Mouse (Mus musculus) kidney, adult 2 months (tissue): ENCODE measurements around the gene Hist1h3i. TPM values are rescaled to one million over a fixed set of nuclear protein-coding genes. Genes with fewer than 3 reads are reported as not detected.
"Not testable (repeated sequence)": the region's sequence is repeated elsewhere in the genome, so short reads cannot be mapped to it uniquely, and the experiment has no call there.

Experiments used
- DNase-seq: peaks from one replicate; pipeline ENCODE4 v3.0.0; 2021
- H3K27ac ChIP-seq: fragments of 200-500 bp; 2 replicates; pipeline ENCODE4 v1.5.1; 2012; ENCODE audit warnings: low read depth, low read length, control low read depth, inconsistent platforms; ENCODE audit not compliant: insufficient read depth
- H3K27me3 ChIP-seq: fragments of 200-500 bp; replicated peaks from 2 replicates; pipeline ENCODE4 v1.6.1; 2012; ENCODE audit warnings: mild to moderate bottlenecking, moderate library complexity, low read length, inconsistent platforms; ENCODE audit not compliant: control insufficient read depth, insufficient read depth
- H3K36me3 ChIP-seq: fragments of 200-500 bp; 2 replicates; pipeline ENCODE4 v1.6.1; 2012; ENCODE audit warnings: mild to moderate bottlenecking, moderate library complexity, low read length, inconsistent platforms; ENCODE audit not compliant: control insufficient read depth, insufficient read depth
- H3K4me1 ChIP-seq: fragments of 200-500 bp; 2 replicates; pipeline ENCODE4 v1.6.1; 2011; ENCODE audit warnings: low read length; ENCODE audit not compliant: control insufficient read depth, insufficient read depth
- H3K4me3 ChIP-seq: fragments of 200-500 bp; 2 replicates; pipeline ENCODE4 v1.5.1; 2011; ENCODE audit warnings: mild to moderate bottlenecking, low read depth, low read length, control low read depth; ENCODE audit not compliant: insufficient read depth
- CTCF ChIP-seq: fragments of 200-500 bp; conservative IDR thresholded peaks from 2 replicates; pipeline ENCODE4 v1.5.1; 2011; ENCODE audit warnings: low read depth, mild to moderate bottlenecking, control low read depth, low read length, moderate library complexity, mixed read lengths; ENCODE audit not compliant: insufficient read depth, insufficient read length
- POLR2A ChIP-seq: fragments of 200-500 bp; IDR thresholded peaks from one replicate; pipeline ENCODE4 v1.6.1; 2011; ENCODE audit warnings: low read depth, low read length, control low read depth
- WGBS: fragments of 180-500 bp; shearing (Covaris S2); methylation state at CpG from one replicate; pipeline ENCODE4 v1.1.7; 2018; 5-methylcytosine and 5-hydroxymethylcytosine counted together
- polyA plus RNA-seq: library from polyadenylated mRNA; depleted of rRNA; stranded (reverse); fragments of >200 nt; gene quantifications from 2 replicates; pipeline ENCODE4 v1.2.3, GENCODE M21; 2012

The Hist1h3i gene
- polyA plus RNA-seq, 1 experiment = 1.1 TPM

DNA sequence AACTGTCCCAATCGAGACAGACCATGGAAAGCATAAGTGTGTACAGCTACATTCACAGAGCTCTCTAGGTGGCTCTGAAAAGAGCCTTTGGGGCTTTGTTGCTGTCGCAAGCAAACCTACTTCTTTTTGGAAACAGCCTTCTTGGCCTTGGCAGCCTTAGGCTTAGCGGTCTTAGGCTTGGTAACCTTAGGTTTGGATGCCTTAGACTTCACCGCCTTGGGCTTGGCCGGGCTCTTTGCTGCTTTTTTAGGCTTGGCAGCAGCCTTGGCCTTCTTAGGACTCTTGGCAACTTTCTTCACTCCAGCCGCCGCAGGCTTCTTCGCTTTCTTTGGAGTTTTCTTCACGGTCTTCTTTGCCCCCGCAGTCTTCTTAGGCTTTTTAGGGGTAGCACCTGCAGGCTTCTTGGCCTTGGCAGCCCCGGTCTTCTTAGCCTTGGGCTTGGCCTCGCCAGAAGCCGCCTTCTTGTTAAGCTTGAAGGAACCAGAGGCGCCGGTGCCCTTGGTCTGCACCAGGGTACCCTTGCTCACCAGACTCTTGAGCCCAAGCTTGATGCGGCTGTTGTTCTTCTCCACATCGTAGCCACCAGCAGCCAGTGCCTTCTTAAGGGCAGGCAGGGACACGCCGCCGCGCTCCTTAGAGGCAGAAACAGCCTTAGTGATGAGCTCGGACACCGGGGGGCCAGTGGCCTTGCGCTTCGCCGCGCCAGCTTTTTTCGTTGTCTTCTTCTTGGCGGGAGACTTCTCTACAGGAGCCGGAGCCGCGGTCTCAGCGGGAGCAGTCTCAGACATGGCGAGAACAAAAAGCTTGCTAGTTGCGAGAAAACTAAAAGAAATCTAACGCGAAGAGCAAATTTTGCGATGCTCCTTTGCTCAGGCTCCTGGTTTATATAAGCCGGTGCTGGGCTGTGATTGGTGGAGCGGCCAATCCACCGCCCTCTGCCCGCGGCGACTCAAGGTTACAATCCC lies 3.1 kb downstream of the Hist1h3i start, which contains the start of gene Hist1h1b:
Gene Hist1h1b (minus strand): TSS at position 859 of the 965 bp plus-strand sequence.
- peak within 1 kb of the TSS; percentile 58 for H3K4me3 ChIP-seq
- no peaks in the 10 kb centered on the region for H3K36me3 ChIP-seq
- no peak within 1 kb of the TSS for H3K27ac ChIP-seq
- H3K27me3 ChIP-seq = no peaks in the 10 kb centered on the region; the same call in none of the 2 replicates
- no peaks in the 10 kb centered on the region; the same call in 1 of the 2 replicates for H3K4me1 ChIP-seq
- TF ChIP-seq CTCF = no peak
- TF ChIP-seq POLR2A = no peak
- DNase-seq = peak; percentile 32
- WGBS = 1% methylated on average over 44 of the region's 44 CpGs

DNA sequence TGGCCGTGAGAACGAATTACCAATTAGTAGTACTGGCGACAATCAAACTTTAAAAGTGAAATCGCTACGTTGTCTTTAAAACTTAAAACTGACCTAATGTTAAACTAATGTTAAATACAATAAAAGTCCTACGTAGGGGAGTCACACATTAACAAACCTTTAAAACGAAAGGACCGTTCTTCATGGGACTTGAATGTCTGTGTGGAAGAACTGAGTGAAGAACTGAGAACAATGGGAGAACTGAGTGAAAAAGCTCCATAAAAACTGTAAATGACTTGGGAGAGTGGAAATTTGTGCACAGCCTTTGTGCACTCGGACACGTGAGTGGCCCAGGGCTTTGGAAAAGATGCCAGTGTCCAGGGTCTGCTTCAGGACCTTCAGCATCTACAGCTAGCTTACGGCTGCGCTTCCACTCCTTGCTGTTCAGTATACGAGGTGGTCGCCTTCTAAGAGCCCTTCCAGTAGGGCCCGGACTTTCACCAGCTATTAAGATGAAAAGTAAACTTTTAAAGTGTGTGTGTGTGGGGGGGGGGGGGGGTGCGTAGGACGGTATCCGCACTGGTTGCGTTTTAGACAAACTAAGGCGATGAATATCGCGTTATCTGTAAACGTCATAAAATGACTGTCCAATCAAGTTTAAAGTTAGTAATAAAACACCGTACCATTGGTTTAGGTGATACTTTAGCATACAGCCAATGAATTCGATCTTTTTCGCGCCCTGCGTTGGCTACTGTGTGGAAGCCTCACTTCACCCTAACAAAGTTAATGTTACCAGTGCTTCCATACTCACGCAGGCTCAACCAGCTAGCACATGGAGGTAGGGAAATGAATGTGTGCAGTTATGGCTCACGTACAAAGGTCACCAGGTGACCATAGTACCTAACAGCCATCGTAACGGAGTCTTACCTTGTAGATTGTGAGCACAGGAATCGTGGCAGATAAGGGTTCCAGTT lies 4.1 kb downstream of the Hist1h3i start:
- WGBS = 2% methylated on average over 33 of the region's 33 CpGs
- TF ChIP-seq CTCF (no peak), POLR2A (no peak)
- no peaks in the 10 kb centered on the region; the same call in 1 of the 2 replicates for H3K4me1 ChIP-seq
- H3K4me3 ChIP-seq = peak overlapping the region; percentile 58
- peak; percentile 79 for DNase-seq
- H3K27me3 ChIP-seq = no peaks in the 10 kb centered on the region; the same call in none of the 2 replicates
- no peaks in the 10 kb centered on the region for H3K36me3 ChIP-seq
- no peak overlapping the region; the same call in 1 of the 2 replicates for H3K27ac ChIP-seq

DNA sequence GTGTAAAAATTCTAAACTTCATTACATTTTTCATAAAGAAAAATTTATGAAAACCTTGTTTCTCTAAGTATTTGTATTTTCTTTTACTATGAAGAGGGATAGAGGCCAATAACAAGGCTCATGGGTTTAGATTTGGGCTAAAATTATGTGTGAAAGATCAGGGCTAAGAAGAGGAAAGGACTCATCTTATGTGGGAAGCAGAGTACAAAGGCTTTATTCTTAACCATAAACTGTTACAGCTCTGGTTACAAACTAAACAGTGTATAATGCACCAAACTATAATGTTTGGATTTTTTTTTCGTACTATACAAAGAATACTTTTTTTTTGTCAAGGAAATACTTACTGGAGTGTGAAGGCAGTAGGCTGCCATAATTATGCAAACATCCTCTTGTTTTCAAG lies 27.5 kb downstream of the Hist1h3i start:
- DNase-seq = no peak
- no peaks in the 10 kb centered on the region for H3K36me3 ChIP-seq
- H3K4me3 ChIP-seq = no peak overlapping the region
- H3K27me3 ChIP-seq = 0 out of 2 replicates have a peak, but pooled peaks cover 1% of the 10 kb centered on the region
- H3K4me1 ChIP-seq = no peaks in the 10 kb centered on the region
- no peak overlapping the region for H3K27ac ChIP-seq
- TF ChIP-seq POLR2A (no peak), CTCF (no peak)
- 80% methylated on average over 1 of the region's 1 CpGs for WGBS

DNA sequence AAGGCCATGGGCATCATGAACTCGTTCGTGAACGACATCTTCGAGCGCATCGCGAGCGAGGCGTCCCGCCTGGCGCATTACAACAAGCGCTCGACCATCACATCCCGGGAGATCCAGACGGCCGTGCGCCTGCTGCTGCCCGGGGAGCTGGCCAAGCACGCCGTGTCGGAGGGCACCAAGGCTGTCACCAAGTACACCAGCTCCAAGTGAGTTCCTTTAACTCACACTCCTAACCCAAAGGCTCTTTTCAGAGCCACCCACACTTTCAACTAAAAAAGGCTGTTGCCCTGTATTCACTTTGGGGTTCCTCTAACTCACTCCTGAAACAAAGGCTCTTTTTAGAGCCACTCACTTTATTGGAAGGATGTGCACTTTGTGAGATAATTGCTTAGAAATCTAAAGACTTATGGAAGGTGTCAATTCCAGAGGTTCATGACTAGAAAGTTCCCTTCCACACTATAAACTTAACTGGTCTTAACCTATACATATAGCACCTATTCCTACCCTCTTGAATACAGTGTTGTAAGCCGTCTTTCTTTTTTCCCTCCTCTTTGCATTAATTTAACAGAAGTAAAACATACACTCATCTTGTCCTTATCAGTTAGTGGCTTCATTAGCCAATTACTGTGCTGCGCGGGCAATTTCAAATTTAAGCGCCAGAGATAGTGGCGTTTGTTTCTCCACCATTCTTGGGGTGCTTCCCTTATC lies 28.7 kb downstream of the Hist1h3i start:
- WGBS = 2% methylated on average over 26 of the region's 26 CpGs
- not testable (repeated sequence) for H3K27ac ChIP-seq, H3K36me3 ChIP-seq, H3K27me3 ChIP-seq, H3K4me1 ChIP-seq, H3K4me3 ChIP-seq
- peak; percentile 16 for DNase-seq

DNA sequence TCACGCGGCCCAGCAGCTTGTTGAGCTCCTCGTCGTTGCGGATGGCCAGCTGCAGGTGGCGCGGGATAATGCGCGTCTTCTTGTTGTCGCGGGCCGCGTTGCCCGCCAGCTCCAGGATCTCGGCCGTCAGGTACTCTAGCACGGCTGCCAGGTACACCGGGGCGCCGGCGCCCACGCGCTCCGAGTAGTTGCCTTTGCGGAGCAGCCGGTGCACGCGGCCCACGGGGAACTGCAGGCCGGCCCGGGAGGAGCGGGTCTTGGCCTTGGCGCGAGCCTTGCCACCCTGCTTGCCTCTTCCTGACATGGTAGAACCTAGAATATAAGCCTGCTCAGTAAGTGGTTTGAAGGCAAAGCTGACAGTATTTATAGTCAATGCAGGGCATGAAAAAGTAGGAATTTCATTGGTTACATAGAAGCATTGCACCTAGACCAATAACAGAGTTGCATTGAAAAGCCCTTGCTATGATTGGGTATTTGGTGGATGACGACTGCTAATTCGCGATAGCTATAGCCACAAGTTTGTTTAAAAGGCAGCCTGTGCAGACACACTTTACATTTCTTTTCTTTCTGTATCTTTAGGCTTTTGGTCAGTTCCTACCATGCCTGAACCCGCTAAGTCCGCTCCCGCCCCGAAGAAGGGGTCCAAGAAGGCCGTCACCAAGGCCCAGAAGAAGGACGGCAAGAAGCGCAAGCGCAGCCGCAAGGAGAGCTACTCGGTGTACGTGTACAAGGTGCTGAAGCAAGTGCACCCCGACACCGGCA lies 29.5 kb downstream of the Hist1h3i start, which contains the start of the genes Hist1h2ak and Hist1h2bn:
Gene Hist1h2ak (minus strand): TSS at position 304 of the 762 bp plus-strand sequence.
Gene Hist1h2bn (plus strand): TSS at position 600 of the 762 bp plus-strand sequence.
- not testable (repeated sequence) for H3K36me3 ChIP-seq, H3K27me3 ChIP-seq, H3K4me1 ChIP-seq
- H3K27ac ChIP-seq = peak within 1 kb of the TSS; percentile 90
- WGBS = 3% methylated on average over 48 of the region's 50 CpGs
- DNase-seq = peak; percentile 86
- peak within 1 kb of the TSS; percentile 90 for H3K4me3 ChIP-seq

DNA sequence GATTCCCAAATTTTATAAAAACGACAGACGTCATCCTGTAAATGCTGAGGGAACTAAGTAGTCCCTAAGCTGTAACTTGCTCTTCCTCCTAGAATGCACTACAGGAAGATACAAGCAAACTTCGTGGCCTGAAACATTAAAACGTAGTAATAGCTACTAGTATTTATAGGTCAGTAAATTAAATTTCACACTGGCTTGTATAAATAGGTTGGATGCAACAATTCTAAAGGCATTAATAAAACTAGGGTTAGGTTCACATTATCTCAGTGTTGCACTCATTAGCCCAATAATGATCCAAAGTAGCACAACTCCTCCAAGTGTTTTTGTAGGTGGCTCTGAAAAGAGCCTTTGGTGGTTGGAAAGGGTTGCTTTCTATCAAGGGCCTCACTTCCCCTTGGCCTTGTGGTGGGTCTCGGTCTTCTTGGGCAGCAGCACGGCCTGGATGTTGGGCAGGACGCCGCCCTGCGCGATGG lies 30.1 kb downstream of the Hist1h3i start:
- H3K27ac ChIP-seq = peak overlapping the region; percentile 19; the same call in 1 of the 2 replicates
- no peak for DNase-seq
- 0 out of 2 replicates have a peak, but pooled peaks cover 1% of the 10 kb centered on the region for H3K27me3 ChIP-seq
- H3K36me3 ChIP-seq = no peaks in the 10 kb centered on the region
- H3K4me3 ChIP-seq = peak overlapping the region; percentile 67; the same call in 1 of the 2 replicates
- no peak for TF ChIP-seq POLR2A
- no peak for TF ChIP-seq CTCF
- no peaks in the 10 kb centered on the region for H3K4me1 ChIP-seq
- WGBS = 13% methylated on average over 10 of the region's 10 CpGs
